Mouse (Mus musculus): ENCODE measurements around the gene Spocd1. TPM values are rescaled to one million over a fixed set of nuclear protein-coding genes. Genes with fewer than 3 reads are reported as not detected.

Spocd1 gene
- polyA plus RNA-seq, 1 experiment from 2014 or later: not detected

- no peak overlapping the region for H3K9ac ChIP-seq (ENCODE audit: low read length)
- H3K27ac ChIP-seq (ENCODE audit: low read depth, low read length): no peak overlapping the region
- H3K4me1 ChIP-seq (ENCODE audit: control insufficient read depth, insufficient read depth, low read length): peaks cover 11% of the 10 kb centered on the region
- no peaks in the 10 kb centered on the region for H3K27me3 ChIP-seq (ENCODE audit: control insufficient read depth, insufficient read depth, low read length)
- no peak overlapping the region for H3K4me3 ChIP-seq (ENCODE audit: low read depth, low read length)
- WGBS: 95% methylated on average over 7 of the region's 7 CpGs
- H3K4me2 ChIP-seq: no peak overlapping the region
- ATAC-seq (ENCODE audit: low FRiP score) (no peak), DNase-seq (ENCODE audit: low spot score, missing footprints) (peak; percentile 35)
- H3K9me3 ChIP-seq (ENCODE audit: control insufficient read depth, low read length): no peaks in the 10 kb centered on the region
- no peaks in the 10 kb centered on the region for H3K36me3 ChIP-seq (ENCODE audit: control insufficient read depth, insufficient read depth, low read length)
Measured at GRCm38 (mm10) chr4:129915349-129915988, 13.6 kb upstream of the Spocd1 start.

- WGBS: 27% methylated on average over 2 of the region's 2 CpGs
- Histone ChIP-seq H3K36me3 (ENCODE audit: control insufficient read depth, insufficient read depth, low read length) (no peaks in the 10 kb centered on the region), H3K4me1 (ENCODE audit: control insufficient read depth, insufficient read depth, low read length) (peaks cover 11% of the 10 kb centered on the region), H3K4me3 (ENCODE audit: low read depth, low read length) (no peak overlapping the region), H3K9me3 (ENCODE audit: control insufficient read depth, low read length) (no peaks in the 10 kb centered on the region), H3K9ac (ENCODE audit: low read length) (no peak overlapping the region), H3K27me3 (ENCODE audit: control insufficient read depth, insufficient read depth, low read length) (no peaks in the 10 kb centered on the region), H3K27ac (ENCODE audit: low read depth, low read length) (no peak overlapping the region), H3K4me2 (no peak overlapping the region)
- no peak for ATAC-seq (ENCODE audit: low FRiP score)
- peak; percentile 75 for DNase-seq (ENCODE audit: low spot score, missing footprints)
Measured at GRCm38 (mm10) chr4:129916159-129916558, 12.9 kb upstream of the Spocd1 start.

GRCm38 (mm10) chr4:129917016-129917603 lies 11.9 kb upstream of the Spocd1 start:
- H3K27ac ChIP-seq (ENCODE audit: low read depth, low read length): no peak overlapping the region; the same call in 1 of the 2 replicates
- DNase-seq (ENCODE audit: low spot score, missing footprints): peak; percentile 76

GRCm38 (mm10) chr4:129918464-129918863 lies 10.6 kb upstream of the Spocd1 start:
- 75% methylated on average over 5 of the region's 5 CpGs for WGBS
- no peak overlapping the region for H3K4me2 ChIP-seq

More at GRCm38 (mm10) chr4:129917016-129917603, 11.9 kb upstream of the Spocd1 start:
- Histone ChIP-seq H3K36me3 (ENCODE audit: control insufficient read depth, insufficient read depth, low read length) (no peaks in the 10 kb centered on the region), H3K9me3 (ENCODE audit: control insufficient read depth, low read length) (no peaks in the 10 kb centered on the region), H3K9ac (ENCODE audit: low read length) (no peak overlapping the region), H3K4me1 (ENCODE audit: control insufficient read depth, insufficient read depth, low read length) (peaks cover 11% of the 10 kb centered on the region), H3K4me2 (no peak overlapping the region), H3K4me3 (ENCODE audit: low read depth, low read length) (no peak overlapping the region), H3K27me3 (ENCODE audit: control insufficient read depth, insufficient read depth, low read length) (no peaks in the 10 kb centered on the region)
- 81% methylated on average over 8 of the region's 8 CpGs for WGBS
- ATAC-seq (ENCODE audit: low FRiP score): no peak

GRCm38 (mm10) chr4:129918901-129919300 lies 10.1 kb upstream of the Spocd1 start:
- Histone ChIP-seq H3K27me3 (ENCODE audit: control insufficient read depth, insufficient read depth, low read length) (no peaks in the 10 kb centered on the region), H3K36me3 (ENCODE audit: control insufficient read depth, insufficient read depth, low read length) (no peaks in the 10 kb centered on the region), H3K4me3 (ENCODE audit: low read depth, low read length) (no peak overlapping the region), H3K9ac (ENCODE audit: low read length) (no peak overlapping the region), H3K27ac (ENCODE audit: low read depth, low read length) (no peak overlapping the region), H3K4me1 (ENCODE audit: control insufficient read depth, insufficient read depth, low read length) (peaks cover 4% of the 10 kb centered on the region), H3K4me2 (no peak overlapping the region), H3K9me3 (ENCODE audit: control insufficient read depth, low read length) (no peaks in the 10 kb centered on the region)
- WGBS: 93% methylated on average over 3 of the region's 3 CpGs
- DNase-seq (ENCODE audit: low spot score, missing footprints) (peak; percentile 71), ATAC-seq (ENCODE audit: low FRiP score) (no peak)

More at GRCm38 (mm10) chr4:129918464-129918863, 10.6 kb upstream of the Spocd1 start:
- H3K27me3 ChIP-seq (ENCODE audit: control insufficient read depth, insufficient read depth, low read length): no peaks in the 10 kb centered on the region
- ATAC-seq (ENCODE audit: low FRiP score): no peak
- H3K36me3 ChIP-seq (ENCODE audit: control insufficient read depth, insufficient read depth, low read length): no peaks in the 10 kb centered on the region
- no peak overlapping the region for H3K27ac ChIP-seq (ENCODE audit: low read depth, low read length)
- no peak overlapping the region for H3K4me3 ChIP-seq (ENCODE audit: low read depth, low read length)
- H3K9ac ChIP-seq (ENCODE audit: low read length): no peak overlapping the region
- peaks cover 8% of the 10 kb centered on the region for H3K4me1 ChIP-seq (ENCODE audit: control insufficient read depth, insufficient read depth, low read length)
- DNase-seq (ENCODE audit: low spot score, missing footprints): peak; percentile 54
- H3K9me3 ChIP-seq (ENCODE audit: control insufficient read depth, low read length): no peaks in the 10 kb centered on the region

GRCm38 (mm10) chr4:129920542-129921313 lies 8.3 kb upstream of the Spocd1 start:
- no peak for ATAC-seq (ENCODE audit: low FRiP score)
- Histone ChIP-seq H3K4me3 (ENCODE audit: low read depth, low read length) (no peak overlapping the region), H3K27ac (ENCODE audit: low read depth, low read length) (no peak overlapping the region), H3K4me1 (ENCODE audit: control insufficient read depth, insufficient read depth, low read length) (no peaks in the 10 kb centered on the region), H3K9ac (ENCODE audit: low read length) (no peak overlapping the region), H3K9me3 (ENCODE audit: control insufficient read depth, low read length) (no peaks in the 10 kb centered on the region), H3K4me2 (no peak overlapping the region), H3K36me3 (ENCODE audit: control insufficient read depth, insufficient read depth, low read length) (no peaks in the 10 kb centered on the region), H3K27me3 (ENCODE audit: control insufficient read depth, insufficient read depth, low read length) (no peaks in the 10 kb centered on the region)
- WGBS: 93% methylated on average over 15 of the region's 15 CpGs
- DNase-seq (ENCODE audit: low spot score, missing footprints): peak; percentile 77

GRCm38 (mm10) chr4:129921314-129921587 lies 7.8 kb upstream of the Spocd1 start:
- Histone ChIP-seq H3K4me3 (ENCODE audit: low read depth, low read length) (no peak overlapping the region), H3K27me3 (ENCODE audit: control insufficient read depth, insufficient read depth, low read length) (no peaks in the 10 kb centered on the region), H3K4me2 (no peak overlapping the region), H3K4me1 (ENCODE audit: control insufficient read depth, insufficient read depth, low read length) (no peaks in the 10 kb centered on the region), H3K9me3 (ENCODE audit: control insufficient read depth, low read length) (no peaks in the 10 kb centered on the region), H3K36me3 (ENCODE audit: control insufficient read depth, insufficient read depth, low read length) (no peaks in the 10 kb centered on the region), H3K27ac (ENCODE audit: low read depth, low read length) (no peak overlapping the region), H3K9ac (ENCODE audit: low read length) (no peak overlapping the region)
- no peak for DNase-seq (ENCODE audit: low spot score, missing footprints)
- 87% methylated on average over 3 of the region's 3 CpGs for WGBS
- ATAC-seq (ENCODE audit: low FRiP score): no peak

- H3K9ac ChIP-seq (ENCODE audit: low read length): no peak overlapping the region
- ATAC-seq (ENCODE audit: low FRiP score) (no peak), DNase-seq (ENCODE audit: low spot score, missing footprints) (no peak)
- H3K4me2 ChIP-seq: no peak overlapping the region
- H3K27me3 ChIP-seq (ENCODE audit: control insufficient read depth, insufficient read depth, low read length): no peaks in the 10 kb centered on the region
- WGBS: 90% methylated on average over 8 of the region's 8 CpGs
- no peaks in the 10 kb centered on the region for H3K4me1 ChIP-seq (ENCODE audit: control insufficient read depth, insufficient read depth, low read length)
- no peaks in the 10 kb centered on the region for H3K36me3 ChIP-seq (ENCODE audit: control insufficient read depth, insufficient read depth, low read length)
- H3K9me3 ChIP-seq (ENCODE audit: control insufficient read depth, low read length): no peaks in the 10 kb centered on the region
- H3K27ac ChIP-seq (ENCODE audit: low read depth, low read length): no peak overlapping the region
- H3K4me3 ChIP-seq (ENCODE audit: low read depth, low read length): no peak overlapping the region
Measured at GRCm38 (mm10) chr4:129924143-129924542, 4.9 kb upstream of the Spocd1 start.

GRCm38 (mm10) chr4:129924694-129925093 lies 4.4 kb upstream of the Spocd1 start:
- no peak overlapping the region for H3K9ac ChIP-seq (ENCODE audit: low read length)
- H3K4me1 ChIP-seq (ENCODE audit: control insufficient read depth, insufficient read depth, low read length): no peaks in the 10 kb centered on the region
- H3K36me3 ChIP-seq (ENCODE audit: control insufficient read depth, insufficient read depth, low read length): no peaks in the 10 kb centered on the region
- peak; percentile 78 for DNase-seq (ENCODE audit: low spot score, missing footprints)
- WGBS: 80% methylated on average over 6 of the region's 6 CpGs
- no peaks in the 10 kb centered on the region for H3K9me3 ChIP-seq (ENCODE audit: control insufficient read depth, low read length)
- no peak overlapping the region for H3K4me2 ChIP-seq
- ATAC-seq (ENCODE audit: low FRiP score): no peak
- no peak overlapping the region for H3K27ac ChIP-seq (ENCODE audit: low read depth, low read length)
- H3K27me3 ChIP-seq (ENCODE audit: control insufficient read depth, insufficient read depth, low read length): no peaks in the 10 kb centered on the region
- no peak overlapping the region for H3K4me3 ChIP-seq (ENCODE audit: low read depth, low read length)

All from midbrain, embryonic 11.5 days (tissue).